Mouse (Mus musculus): ENCODE data around the gene Ccdc162.

The Ccdc162 gene

DNA sequence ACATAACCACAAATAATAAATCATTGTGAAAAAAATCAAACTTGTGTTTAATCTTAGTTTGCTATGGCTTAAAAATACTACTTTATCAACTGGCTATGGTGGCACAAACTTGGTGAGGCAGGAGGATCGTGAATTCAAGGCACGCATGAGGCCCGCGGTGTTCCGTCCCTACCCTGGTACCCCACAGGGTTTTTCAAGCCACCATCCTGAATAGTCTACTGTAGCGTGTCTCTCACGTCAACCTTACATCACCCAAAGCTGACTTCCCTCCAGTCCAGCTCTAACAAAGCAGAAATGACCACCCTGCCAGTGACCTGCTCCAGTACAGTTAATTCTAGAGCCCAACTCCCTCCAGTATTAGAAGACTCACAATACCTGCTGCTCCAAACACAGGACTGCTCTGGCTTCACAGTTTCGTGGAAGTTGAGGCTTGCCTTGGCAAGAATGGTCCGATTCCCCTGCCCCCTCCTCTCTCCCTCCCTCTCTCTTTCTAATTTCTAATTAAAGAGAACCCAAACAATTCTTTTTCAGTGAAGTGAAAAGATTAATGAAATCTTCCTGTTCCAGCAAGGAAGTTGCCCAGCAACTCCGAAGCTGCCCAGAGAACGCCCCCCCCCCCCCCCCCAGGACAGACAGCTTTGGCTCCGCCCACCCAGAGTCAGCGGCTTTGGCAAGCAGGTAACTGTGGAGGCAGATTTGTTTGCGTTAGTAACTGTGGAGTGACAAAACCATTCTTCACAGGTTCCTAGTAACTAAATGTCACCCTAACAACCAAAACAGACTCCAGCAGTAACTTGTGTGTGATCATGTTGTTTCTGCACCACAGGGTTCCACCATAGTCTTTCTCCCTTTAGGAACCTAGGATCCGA, at the start of gene Ccdc162:
Gene Ccdc162, minus strand, starts transcription at position 606 of the 869 bp plus-strand sequence.
- DNase-seq (ENCODE audit: extremely low read depth, low read depth), result no peak

DNA sequence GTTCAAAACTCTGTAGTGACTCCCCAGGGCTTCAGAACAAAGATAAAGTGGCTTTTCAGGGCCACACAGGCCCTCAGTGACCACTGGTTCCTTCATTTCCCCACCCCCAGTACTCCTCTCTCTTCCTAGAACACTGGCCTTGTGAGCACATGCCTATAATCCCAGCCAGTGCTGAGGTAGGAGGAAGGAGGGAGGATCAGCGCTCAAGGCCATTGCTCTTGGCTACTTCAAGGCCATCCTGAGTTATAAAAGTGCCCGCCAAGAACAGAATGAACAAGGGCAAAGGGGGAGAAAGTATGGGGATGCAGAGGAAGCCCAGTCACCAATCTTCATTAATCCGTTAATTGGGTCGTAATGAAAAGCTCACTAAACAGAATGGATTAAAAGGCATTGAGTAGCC, 49.2 kb upstream of the Ccdc162 start:
- DNase-seq (ENCODE audit: extremely low read depth, low read depth), result no peak

DNA sequence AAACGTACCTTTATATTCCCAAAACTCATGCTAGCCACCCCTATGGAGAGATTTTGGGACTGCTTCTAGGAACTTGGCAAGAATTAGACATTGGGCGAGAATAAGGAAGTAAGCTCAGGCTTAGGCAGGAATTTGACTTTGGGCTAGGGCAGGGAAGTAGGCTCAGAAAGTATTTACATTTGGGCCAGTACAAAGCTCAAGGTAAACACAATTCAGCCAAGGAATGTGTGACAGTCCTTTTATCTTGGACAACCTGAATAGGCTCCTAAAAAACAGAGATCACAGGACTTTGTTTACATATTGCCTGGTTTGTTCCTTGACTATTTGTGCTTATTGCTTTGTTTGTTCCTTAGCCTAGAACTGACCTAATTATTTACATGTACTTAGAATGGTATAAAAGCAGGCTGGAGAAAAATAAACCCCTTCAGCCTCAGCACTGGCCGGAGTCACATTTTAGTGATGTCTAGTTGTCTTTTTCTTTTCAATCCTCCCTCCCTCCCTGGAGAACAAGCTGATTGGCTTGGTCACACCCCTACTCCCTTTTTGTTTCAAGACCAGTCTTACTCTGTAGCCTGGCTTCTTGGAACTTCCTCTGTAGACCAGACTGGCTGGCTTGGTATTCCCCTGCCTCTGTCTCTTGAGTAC, 47.4 kb upstream of the Ccdc162 start:
- DNase-seq (ENCODE audit: extremely low read depth, low read depth), result no peak

DNA sequence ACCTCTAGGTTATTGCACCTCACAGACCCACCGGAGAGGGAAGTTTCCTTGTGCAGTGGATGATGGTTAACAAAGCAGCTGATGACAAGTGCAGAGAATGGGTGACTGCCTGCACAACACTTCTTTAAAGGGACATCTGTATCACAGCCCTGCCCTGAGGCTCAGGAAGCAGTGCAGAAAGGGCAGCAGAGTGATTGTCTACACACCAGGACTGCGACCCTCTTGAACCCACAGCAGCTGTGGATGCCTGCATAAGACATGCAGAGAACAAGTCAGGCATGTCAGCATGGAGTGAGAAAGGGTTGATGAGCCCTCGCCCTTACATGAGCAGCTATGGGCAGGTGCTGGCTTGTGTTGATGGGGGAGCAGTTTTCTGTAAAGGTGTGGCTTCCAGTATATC, 44.4 kb upstream of the Ccdc162 start:
- no peak for DNase-seq (ENCODE audit: extremely low read depth, low read depth)

DNA sequence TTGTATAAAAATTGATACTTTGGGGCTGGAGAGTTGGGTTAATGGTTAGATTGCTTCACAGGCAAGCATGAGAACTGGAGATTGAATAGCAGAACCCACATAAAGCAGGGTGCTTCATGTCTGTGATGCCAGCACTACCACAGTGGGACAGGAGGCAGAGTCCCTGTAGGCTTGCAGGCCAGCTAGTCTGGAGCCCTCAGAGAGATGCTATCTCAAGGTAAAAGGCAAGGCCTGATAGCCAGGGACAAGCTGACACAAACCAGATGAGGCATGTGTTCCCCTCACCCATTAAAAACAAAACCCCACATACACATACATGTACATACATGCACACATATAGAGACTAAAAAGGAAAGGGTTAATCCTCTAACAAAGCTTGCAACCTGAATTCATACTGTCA, 41.6 kb upstream of the Ccdc162 start:
- no peak for DNase-seq (ENCODE audit: extremely low read depth, low read depth)

DNA sequence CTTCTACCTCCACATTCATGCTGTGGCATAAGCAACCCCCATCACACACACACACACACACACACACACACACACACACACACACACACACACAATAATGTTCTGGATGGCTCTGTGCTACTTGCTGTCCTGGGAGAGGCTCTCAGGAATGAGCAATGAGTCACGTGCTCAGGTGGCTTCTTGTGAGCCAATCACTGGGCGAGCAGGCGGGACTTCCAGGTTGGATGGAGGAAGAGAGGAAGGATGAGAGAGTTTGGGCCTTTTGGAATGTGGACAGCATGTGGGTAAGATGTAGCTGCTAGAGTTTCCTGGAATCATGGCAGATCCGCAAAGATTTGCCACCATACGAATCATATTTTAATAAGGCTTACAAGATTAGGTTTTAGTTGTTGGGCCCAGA, 40.8 kb upstream of the Ccdc162 start:
- no peak for DNase-seq (ENCODE audit: extremely low read depth, low read depth)

DNA sequence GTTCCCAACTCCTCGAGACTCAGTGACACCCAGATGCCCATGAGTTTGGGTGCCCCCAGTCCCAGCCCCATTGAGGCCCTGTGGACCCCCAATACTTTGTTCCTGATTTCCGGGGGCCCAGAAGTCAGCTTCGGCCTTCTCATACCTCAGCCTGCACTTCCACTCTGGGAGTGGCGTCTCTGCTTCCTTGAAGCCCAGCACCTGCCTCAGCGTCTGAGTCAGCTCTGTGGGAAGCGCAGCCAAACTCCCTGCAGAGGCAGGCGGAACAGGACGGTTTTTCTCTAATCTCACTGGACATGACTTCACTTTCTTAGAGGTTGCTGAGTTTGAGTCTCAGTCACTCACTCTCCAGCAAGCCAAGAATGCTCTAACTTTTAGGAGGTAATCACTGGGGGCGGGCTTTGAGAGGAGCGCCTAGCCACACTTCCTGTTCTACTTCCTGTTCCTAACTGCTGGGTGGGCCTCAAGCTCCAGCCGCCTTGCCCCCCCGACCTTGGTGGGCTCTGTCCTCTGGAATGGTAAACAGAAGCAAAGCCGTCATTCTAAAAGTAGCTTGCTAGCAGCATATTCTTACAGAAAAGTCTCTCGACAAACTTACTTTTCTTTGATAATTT, 35.5 kb upstream of the Ccdc162 start:
- no peak for DNase-seq (ENCODE audit: extremely low read depth, low read depth)

DNA sequence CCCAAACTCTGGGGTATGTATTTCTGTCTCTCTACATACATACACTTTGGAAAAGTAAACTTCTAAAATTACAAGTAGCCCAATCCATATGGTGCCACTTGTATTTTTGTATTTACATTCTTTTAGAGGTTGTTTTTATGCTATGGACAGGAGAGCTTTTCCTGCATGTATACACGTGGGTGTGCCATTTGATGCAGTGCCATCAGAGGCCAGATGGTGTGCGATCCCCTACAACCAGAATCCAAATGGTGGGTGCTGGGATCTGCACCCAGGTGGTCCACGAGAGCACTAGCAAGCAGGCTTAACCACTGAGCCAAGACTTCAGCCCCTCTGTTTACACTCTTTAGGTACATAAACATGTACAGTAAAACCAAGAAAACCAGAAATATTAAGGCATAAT, 32.9 kb upstream of the Ccdc162 start:
- no peak for DNase-seq (ENCODE audit: extremely low read depth, low read depth)

DNA sequence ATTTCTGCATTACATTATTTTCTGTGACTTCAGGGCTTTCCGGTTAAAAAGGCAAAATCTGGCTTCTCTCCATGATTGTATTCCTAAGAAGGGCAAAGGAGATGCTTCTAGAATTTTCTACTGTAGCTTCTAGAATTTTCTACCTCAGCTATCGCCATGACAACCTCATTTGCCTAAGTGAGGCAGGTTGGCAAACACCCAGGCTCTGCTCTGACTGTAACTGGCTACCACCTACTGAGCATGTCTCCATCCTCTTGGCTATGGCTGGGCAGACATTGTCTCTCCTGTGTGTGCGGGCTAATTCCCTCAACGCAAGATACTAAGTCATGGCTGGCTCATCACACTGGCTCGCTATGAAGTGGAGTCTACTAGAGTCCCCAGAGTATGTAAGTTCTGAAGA, 30.1 kb upstream of the Ccdc162 start:
- DNase-seq (ENCODE audit: extremely low read depth, low read depth), result no peak

DNA sequence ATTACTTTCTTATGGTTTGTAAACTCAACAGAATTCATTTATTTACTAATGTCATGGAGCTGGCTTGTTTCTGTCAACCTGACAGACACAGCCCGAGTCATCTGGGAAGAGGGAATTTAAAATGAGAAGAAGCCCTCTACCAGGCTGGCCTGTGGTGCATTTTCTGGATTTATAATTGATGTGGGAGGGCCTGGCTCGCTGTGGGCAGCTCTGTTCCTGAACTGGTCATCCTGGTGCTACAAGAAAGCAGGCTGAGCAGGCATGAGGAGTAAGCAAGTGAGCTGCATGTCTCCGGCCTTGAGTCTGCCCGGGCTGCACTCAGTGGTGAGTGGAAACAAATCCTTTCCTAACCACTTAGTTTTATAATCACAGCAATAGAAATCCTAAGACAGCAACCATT, 27.6 kb upstream of the Ccdc162 start:
- DNase-seq (ENCODE audit: extremely low read depth, low read depth), result no peak

DNA sequence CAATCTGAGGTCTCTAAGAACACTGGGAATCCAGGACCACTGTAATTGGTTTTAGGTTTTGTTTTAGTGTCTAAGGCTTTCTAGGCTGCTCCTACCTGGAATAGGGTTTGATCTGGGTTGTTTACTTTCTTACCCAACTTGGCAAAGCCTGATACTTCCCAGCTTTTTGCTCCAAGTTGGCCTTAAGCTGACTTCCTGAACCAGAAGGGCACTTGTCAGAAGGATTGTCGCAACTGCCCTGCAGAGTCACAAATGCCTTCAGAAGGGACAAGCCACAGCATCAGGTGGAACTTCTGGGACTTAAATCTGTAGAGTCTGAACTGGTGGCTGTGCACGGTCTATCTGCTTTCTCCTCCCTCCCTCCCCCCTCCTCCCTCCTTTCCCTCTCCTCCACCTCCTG, 23.8 kb upstream of the Ccdc162 start:
- no peak for DNase-seq (ENCODE audit: extremely low read depth, low read depth)

DNA sequence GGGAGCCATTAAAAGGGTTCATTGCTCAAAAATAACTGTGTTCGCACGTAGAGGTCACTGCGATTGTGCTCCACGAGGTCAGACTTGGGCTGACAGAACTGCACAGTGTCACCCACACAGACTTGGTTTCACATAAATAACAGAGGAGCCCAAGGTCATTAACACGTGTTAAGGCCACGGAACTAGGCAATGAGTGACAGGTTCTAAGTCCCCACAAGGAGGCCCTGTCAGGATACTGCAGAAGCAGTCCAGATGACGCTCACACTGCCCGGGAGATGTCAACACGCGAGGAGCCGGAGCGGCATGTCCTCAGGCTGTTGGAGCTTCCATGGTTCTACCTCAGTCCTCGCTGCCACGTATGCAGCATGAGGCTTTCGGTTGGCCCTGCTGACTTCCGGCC, 20.8 kb upstream of the Ccdc162 start:
- no peak for DNase-seq (ENCODE audit: extremely low read depth, low read depth)

DNA sequence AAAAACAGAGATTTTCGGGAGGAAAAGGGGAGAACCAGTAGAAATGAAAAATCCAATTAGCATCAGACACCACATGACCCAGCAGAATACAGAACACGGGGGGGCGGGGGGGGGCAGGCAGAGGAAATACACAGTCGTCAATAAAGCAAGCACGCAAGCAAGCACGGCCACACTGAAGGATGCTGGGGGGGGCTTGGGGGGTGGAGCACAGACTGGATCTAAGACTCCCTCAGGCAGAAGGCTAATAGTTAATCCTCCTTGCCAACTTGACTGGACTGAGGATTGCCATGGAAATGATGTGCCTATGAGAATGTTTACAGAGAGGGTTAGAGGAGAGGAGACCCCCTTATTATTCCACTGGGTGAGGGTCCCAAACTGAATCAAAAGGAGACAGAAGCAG, 19.0 kb upstream of the Ccdc162 start:
- DNase-seq (ENCODE audit: extremely low read depth, low read depth), result no peak

DNA sequence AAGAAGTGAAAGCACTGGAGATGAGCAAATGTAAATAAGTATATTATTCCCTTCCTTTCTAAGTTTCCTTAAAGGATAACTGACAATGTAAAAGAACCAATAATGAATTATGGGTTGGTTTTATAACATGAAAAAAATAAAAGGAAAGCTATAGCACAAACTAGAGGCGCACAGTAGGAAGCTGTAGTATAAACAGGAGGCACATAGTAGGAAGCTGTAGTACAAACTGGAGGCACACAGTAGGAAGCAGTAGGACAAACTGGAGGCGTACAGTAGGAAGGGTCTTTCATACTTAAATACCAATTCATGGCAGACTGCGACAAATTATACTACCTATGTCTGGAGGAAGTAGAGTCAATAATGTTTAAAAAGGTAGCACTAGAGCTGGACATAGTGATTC, 16.8 kb upstream of the Ccdc162 start:
- DNase-seq (ENCODE audit: extremely low read depth, low read depth), result no peak

DNA sequence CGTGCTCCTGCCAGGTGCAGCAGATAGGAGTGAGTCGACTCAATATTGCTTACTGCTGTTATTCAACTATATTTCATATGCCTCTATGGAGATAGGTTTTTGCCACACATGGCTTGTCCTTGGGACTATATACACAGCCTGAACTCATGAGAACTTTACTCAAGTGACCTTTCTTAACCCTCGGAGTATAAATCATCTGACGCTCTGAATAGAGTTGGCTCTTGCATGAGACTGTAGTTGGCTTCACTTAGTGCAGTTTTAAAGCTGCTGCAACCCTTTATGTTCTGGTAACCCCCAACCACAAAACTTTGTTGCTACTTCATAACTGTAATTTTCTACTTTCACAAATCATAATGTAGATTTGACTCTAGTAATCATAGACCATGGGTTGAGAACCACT, 15.5 kb upstream of the Ccdc162 start:
- DNase-seq (ENCODE audit: extremely low read depth, low read depth), result no peak

DNA sequence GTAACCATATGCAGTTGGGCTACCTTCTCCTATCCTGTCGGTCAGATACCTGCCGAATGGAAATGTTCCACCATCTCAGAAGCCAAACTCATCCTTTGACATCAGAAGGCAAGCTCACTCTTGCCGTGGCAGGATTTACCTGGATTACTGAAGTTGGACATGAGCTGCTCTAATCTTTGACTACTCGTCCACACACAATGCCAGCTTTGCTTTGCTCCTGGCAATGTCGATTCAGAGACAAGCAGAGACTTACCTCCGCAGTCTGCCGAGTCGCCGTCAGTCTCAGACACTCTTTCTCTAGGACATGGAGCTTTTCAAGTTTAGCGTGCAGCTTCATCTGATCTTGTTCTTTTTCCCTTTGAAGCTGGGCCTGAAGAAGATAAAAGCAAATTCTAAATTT, 14.3 kb upstream of the Ccdc162 start:
- no peak for DNase-seq (ENCODE audit: extremely low read depth, low read depth)

DNA sequence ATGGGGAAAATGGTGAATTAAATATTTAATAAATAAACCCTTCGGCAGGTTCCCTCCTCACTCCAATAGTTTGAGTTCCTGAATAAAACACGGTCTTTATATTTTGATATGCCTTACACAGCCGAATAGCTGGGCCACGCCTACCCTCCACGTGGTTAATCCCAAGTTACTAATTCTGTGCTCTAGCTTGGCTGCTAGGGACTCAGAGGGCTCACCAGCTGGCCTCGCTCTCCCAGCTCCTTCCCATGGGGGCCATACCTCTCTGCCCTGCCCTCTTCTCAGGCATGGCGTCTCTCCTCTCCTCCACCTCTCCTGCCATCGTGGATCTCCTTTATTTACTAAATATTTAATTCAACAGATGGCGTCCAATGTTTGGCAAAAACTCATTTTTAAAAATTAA, 9.8 kb upstream of the Ccdc162 start:
- DNase-seq (ENCODE audit: extremely low read depth, low read depth), result no peak

DNA sequence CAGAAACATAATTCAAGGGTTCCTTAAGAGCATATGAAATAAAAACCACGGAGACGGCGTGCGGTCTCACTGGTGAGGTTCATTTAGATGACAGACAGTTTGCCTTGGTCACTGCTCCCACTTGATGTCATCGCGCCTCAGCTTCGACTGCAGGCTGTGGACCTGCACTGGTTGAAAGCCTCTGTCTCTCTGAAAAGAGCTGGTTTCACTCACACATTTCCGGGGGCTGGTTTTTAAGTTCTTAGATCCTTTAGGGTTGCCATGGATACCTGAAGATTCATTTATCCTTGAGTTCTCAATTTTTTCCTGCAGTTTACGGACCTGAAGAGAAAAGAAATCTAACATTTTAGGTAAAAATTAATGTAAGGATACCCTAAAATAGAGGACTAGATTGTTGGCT, 3.2 kb upstream of the Ccdc162 start:
- DNase-seq (ENCODE audit: extremely low read depth, low read depth), result no peak

DNA sequence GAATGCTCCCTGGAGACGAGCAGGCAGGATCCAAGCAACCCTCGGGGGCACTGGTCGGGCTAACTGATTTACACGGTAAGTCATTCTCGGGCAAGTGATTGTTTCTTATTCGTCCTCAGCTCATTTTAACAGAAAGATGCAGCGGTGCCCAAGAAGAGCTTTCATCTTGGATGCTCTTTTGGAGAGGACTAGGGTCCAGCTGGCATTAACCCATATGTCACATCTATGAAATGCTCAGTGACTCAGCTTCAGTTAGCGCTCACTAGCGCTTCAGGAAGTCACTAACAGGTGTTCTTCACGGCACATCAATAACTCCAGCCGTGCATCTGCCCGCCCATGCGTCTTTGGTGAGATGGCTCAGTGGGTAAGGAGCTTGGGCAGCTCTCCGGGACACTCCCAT, 877 bp downstream of the Ccdc162 start:
- no peak for DNase-seq (ENCODE audit: extremely low read depth, low read depth)

DNA sequence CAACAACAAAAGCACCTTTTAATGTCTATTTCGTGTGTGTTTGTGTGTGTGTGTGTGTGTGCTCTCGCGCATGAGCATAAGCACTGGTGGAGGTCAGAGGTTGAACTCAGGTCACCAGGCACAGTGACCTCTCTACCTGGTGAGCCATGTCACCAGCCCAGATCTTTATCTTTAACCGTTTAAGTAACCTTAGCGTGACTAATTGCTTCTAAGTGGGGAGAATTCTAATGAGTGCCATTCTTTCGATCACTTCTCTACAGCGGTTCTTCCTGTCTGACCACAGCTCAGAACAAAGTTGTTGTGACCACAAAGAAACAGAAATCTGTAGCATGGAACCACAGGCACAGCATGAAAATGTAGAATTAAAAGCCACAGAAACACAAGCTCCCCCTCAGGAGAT, 5.0 kb downstream of the Ccdc162 start:
- no peak for DNase-seq (ENCODE audit: extremely low read depth, low read depth)

DNA sequence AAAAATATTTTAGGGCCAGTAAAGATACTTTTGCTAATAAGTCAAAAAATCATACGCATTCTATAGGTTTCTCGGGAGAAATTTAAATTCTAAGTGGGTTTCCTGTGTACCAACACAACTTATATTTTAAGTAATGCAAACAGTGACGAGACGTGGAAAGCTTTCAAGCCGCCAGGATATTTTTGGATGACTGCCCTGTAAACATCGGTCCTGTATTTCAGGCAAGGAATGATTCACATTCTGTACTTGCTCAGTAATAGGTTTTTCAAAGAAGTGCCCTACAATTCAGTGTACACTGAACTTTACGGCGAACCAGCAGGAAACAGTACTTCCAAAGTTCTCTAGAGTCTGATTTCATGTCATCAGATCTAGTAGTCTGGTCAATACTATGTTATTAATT, 5.7 kb downstream of the Ccdc162 start:
- DNase-seq (ENCODE audit: extremely low read depth, low read depth), result no peak

DNA sequence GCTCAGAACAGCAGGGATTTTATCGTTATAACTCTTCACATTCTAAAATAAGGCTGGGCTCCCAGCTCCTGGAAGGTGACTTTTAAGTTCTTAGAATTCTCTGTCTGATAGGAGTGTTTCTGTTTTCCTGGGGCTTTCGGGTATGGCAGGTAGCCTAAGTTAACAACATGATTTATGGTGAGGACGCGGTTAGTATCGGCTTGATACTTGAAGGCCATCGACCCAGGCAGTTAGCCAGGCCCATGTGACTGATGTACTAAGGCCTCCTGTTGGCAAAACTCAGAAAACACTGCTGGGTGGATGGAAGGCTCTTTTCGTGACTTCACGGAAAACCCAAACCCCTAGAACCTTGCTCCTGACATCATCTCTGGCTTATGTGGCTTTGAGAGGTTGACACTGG, 7.1 kb downstream of the Ccdc162 start:
- DNase-seq (ENCODE audit: extremely low read depth, low read depth), result no peak

DNA sequence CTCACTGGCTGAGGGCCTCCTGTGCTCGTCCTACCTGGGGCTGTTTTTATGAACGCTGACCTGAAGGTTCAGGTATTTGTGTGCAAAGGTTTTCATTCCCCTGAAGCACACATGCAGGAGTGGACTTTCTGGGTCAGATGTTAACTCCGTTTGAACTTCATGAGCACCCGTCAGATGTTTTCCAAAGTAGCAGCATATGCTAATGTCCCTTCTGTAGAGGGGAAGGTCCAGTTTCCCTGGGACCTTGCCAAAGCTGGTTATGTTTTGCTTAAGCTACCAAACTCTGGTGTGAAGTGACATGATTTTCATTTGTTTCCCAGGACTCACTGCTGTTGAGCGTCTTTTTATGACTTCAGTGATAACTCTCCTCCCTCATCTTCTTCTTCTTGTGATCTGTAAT, 16.8 kb downstream of the Ccdc162 start:
- DNase-seq (ENCODE audit: extremely low read depth, low read depth), result no peak

Data from MEL-GATA-1-ER (cell line).